Mouse (Mus musculus): Measurements from ENCODE around the gene Cntn2. TPM values are rescaled to one million over a fixed set of nuclear protein-coding genes. Genes with fewer than 3 reads are reported as not detected.

The Cntn2 gene
- 41.9 and 47.4 TPM in 2 replicates for polyA plus RNA-seq (2012; rRNA removed)

DNA sequence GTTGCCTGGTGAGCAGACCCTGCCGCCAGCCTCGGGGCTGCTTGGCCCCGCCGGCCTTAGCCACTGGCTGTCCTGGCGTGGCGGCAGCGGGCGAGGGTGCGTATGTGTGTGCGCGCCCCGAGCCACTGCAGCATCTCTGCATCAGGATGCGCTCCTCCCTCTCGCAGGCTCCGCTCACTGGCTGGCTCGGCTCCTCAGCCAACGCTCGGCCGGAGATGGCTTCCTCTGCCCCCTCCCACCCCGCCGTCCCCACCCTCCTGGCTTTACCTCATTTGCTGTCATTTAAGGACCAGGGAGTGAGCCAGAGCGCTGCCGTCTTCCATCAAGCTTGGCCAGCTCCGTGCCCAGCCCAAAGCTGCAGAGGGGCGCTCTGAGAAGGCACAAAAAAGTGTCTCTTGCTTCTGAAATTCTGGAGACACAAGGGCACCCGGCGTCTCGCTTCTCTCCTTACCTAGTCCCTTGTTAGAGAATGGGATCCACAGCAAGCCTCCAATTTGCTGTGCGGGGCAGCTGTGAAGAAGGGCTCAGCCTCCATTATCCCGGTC, at the start of gene Cntn2:
Cntn2 (minus strand) TSS at position 495 of the 545 bp plus-strand sequence.

DNA sequence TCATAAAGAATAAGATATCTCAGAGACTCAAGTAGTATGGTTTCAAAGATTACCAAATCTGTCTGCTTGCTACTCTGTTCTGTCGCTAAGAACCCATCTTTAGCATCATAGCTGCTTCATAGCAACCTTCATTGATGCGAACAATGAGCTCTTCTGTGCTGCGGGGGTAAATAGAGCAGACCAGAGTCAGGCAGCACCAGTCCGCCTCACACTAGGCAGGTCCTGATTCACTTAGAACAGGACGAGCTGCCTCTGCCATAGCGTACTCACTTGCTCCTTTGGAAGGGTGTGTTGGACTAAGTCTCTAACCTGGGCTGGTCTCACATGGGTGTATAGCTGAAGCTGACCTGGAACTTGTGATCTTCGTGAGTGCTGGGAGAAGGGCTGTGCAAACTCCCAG, 37.0 kb downstream of the Cntn2 start, which contains the start of gene Tmem81:
Tmem81 (plus strand) TSS at position 173 of the 400 bp plus-strand sequence.

DNA sequence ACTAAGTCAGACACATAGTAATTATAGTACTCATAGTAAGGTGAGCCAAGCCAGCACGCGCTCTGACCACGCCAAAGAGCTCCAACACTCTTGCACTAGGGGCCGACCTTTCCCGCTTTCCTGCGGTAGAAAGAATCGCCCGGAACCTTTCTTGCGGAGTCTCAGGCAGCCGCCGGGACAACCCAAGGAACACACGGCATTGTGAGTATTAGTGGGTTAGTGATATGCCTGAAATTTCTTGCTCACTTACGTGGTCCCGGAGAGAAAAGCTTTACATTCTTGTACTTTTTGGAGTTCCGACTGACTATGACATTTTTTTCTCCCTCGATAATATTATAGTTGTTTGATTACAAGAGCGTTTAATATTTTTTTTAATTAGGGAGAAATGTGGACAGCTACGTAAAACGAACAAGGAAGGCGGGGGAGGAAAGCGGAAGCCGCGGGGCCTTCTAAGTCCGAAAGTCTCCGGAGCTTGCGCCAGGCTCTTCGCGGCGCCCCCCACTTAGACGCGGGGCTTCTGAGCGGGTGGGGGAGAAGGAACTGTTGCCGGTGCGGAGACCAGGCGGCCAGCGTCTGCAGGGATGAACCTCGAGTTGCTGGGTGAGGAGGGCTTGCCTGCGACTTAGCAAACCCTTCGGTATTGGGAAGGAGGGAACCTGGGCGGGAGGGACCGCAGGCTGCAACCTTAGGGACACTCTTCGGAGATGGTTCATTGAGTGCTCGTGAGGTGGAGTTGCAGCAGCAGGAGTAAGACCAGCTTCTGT, 65.9 kb downstream of the Cntn2 start, which contains the start of gene Rbbp5:
Rbbp5 (plus strand) TSS at position 438 of the 764 bp plus-strand sequence.

Other genes starting within 250 kb of the Cntn2 start
- 2.1 and 2.4 TPM in 2 replicates for gene Klhdc8a, start 244.6 kb downstream of the Cntn2 start, polyA plus RNA-seq (2012; rRNA removed)
- gene Nuak2, start 227.1 kb downstream of the Cntn2 start, polyA plus RNA-seq (2012; rRNA removed) = 26.8 and 52.5 TPM in 2 replicates
- gene Tmcc2, start 152.0 kb downstream of the Cntn2 start, polyA plus RNA-seq (2012; rRNA removed) = 27.5 and 31.1 TPM in 2 replicates
- gene Dstyk, start 125.7 kb downstream of the Cntn2 start, polyA plus RNA-seq (2012; rRNA removed) = 11.1 and 14.5 TPM in 2 replicates
- gene Rbbp5, start 65.9 kb downstream of the Cntn2 start, polyA plus RNA-seq (2012; rRNA removed) = 52.3 and 58.3 TPM in 2 replicates
- gene Tmem81, start 37.0 kb downstream of the Cntn2 start, polyA plus RNA-seq (2012; rRNA removed) = 2.8 and 2.9 TPM in 2 replicates
- 18.7 and 18.8 TPM in 2 replicates for gene Nfasc, start 198.5 kb upstream of the Cntn2 start, polyA plus RNA-seq (2012; rRNA removed)